Mouse (Mus musculus) forebrain, embryonic 10.5 days (tissue): ENCODE results near the gene Grik2. TPM values are rescaled to one million over a fixed set of nuclear protein-coding genes. Genes with fewer than 3 reads are reported as not detected.

Source experiments
- DNase-seq: peaks from one replicate; pipeline ENCODE4 v3.0.0-alpha.2; 2017; ENCODE audit warnings: low spot score; ENCODE audit errors: extremely low spot score
- H3K27ac ChIP-seq: fragments of 300-500 bp; sonication (generic); 2 replicates; pipeline ENCODE4 v1.5.1; 2016; ENCODE audit warnings: mild to moderate bottlenecking
- H3K27me3 ChIP-seq: fragments of 300-500 bp; sonication (generic); 2 replicates; pipeline ENCODE4 v1.6.1; 2016; ENCODE audit warnings: mild to moderate bottlenecking; ENCODE audit not compliant: poor library complexity, severe bottlenecking
- H3K36me3 ChIP-seq: fragments of 300-500 bp; sonication (generic); replicated peaks from 2 replicates; pipeline ENCODE4 v1.6.1; 2016; ENCODE audit warnings: mild to moderate bottlenecking, moderate library complexity
- H3K4me1 ChIP-seq: fragments of 300-500 bp; sonication (generic); 2 replicates; pipeline ENCODE4 v1.6.1; 2016
- H3K4me3 ChIP-seq: fragments of 300-500 bp; sonication (generic); 2 replicates; pipeline ENCODE4 v1.5.1; 2016; ENCODE audit warnings: mild to moderate bottlenecking, moderate library complexity
- H3K9me3 ChIP-seq: fragments of 300-500 bp; sonication (generic); 2 replicates; pipeline ENCODE4 v1.6.1; 2016; ENCODE audit warnings: mild to moderate bottlenecking, moderate library complexity
- WGBS: fragments of 180-500 bp; shearing (Covaris S2); methylation state at CpG from one replicate; pipeline ENCODE4 v1.1.7; 2016; 5-methylcytosine and 5-hydroxymethylcytosine counted together
- polyA plus RNA-seq: library from polyadenylated mRNA; unstranded; fragments of >200 nt; fragmentation: Nextera tagmentation; extraction: Ambion mirVana; gene quantifications from 2 replicates; pipeline ENCODE4 v1.2.1, GENCODE M21; 2016

Gene Grik2
- polyA plus RNA-seq, 1 experiment from 2014 or later = 7.8 TPM

- Histone ChIP-seq H3K4me1 (peaks cover 58% of the 10 kb centered on the region), H3K27me3 (no peaks in the 10 kb centered on the region), H3K9me3 (no peaks in the 10 kb centered on the region), H3K27ac (0 out of 2 replicates have a peak overlapping the region, but pooled peaks have one; percentile 35), H3K4me3 (no peak overlapping the region), H3K36me3 (no peaks in the 10 kb centered on the region)
- 60% methylated on average over 2 of the region's 2 CpGs for WGBS
- DNase-seq = no peak
Measured at GRCm38 (mm10) chr10:49780430-49780829, 8.1 kb downstream of the Grik2 start.

GRCm38 (mm10) chr10:49768897-49769296 is 19.7 kb downstream of the Grik2 start:
- no peaks in the 10 kb centered on the region for H3K36me3 ChIP-seq
- H3K4me1 ChIP-seq = no peaks in the 10 kb centered on the region
- DNase-seq = no peak
- H3K27ac ChIP-seq = no peak overlapping the region
- H3K9me3 ChIP-seq = no peaks in the 10 kb centered on the region
- H3K4me3 ChIP-seq = no peak overlapping the region
- no peaks in the 10 kb centered on the region for H3K27me3 ChIP-seq

- no peak overlapping the region for H3K27ac ChIP-seq
- H3K27me3 ChIP-seq = no peaks in the 10 kb centered on the region
- H3K4me3 ChIP-seq = no peak overlapping the region
- H3K9me3 ChIP-seq = no peaks in the 10 kb centered on the region
- no peak for DNase-seq
- WGBS = 85% methylated on average over 2 of the region's 2 CpGs
- H3K36me3 ChIP-seq = no peaks in the 10 kb centered on the region
- H3K4me1 ChIP-seq = no peaks in the 10 kb centered on the region
Measured at GRCm38 (mm10) chr10:49767556-49767955, 21.0 kb downstream of the Grik2 start.

- Histone ChIP-seq H3K4me3 (no peak overlapping the region), H3K36me3 (no peaks in the 10 kb centered on the region), H3K4me1 (no peaks in the 10 kb centered on the region), H3K27ac (no peak overlapping the region), H3K27me3 (no peaks in the 10 kb centered on the region), H3K9me3 (no peaks in the 10 kb centered on the region)
- 91% methylated on average over 2 of the region's 2 CpGs for WGBS
- DNase-seq = no peak
Measured at GRCm38 (mm10) chr10:49762607-49763006, 26.0 kb downstream of the Grik2 start.

GRCm38 (mm10) chr10:49751769-49752168 is 36.8 kb downstream of the Grik2 start:
- H3K27me3 ChIP-seq = no peaks in the 10 kb centered on the region
- WGBS = 68% methylated on average over 2 of the region's 2 CpGs
- DNase-seq = no peak
- no peaks in the 10 kb centered on the region for H3K36me3 ChIP-seq
- no peak overlapping the region for H3K4me3 ChIP-seq
- H3K4me1 ChIP-seq = no peaks in the 10 kb centered on the region
- no peaks in the 10 kb centered on the region for H3K9me3 ChIP-seq
- H3K27ac ChIP-seq = no peak overlapping the region

- Histone ChIP-seq H3K4me3 (no peak overlapping the region), H3K9me3 (no peaks in the 10 kb centered on the region), H3K4me1 (no peaks in the 10 kb centered on the region), H3K27ac (no peak overlapping the region), H3K27me3 (no peaks in the 10 kb centered on the region), H3K36me3 (no peaks in the 10 kb centered on the region)
- 90% methylated on average over 2 of the region's 2 CpGs for WGBS
- no peak for DNase-seq
Measured at GRCm38 (mm10) chr10:49731841-49732240, 56.7 kb downstream of the Grik2 start.

GRCm38 (mm10) chr10:49723706-49724105 is 64.9 kb downstream of the Grik2 start:
- 92% methylated on average over 2 of the region's 2 CpGs for WGBS
- Histone ChIP-seq H3K27ac (no peak overlapping the region), H3K4me1 (no peaks in the 10 kb centered on the region)

GRCm38 (mm10) chr10:49716856-49717255 is 71.7 kb downstream of the Grik2 start:
- H3K4me3 ChIP-seq = no peak overlapping the region
- no peaks in the 10 kb centered on the region for H3K9me3 ChIP-seq
- H3K27ac ChIP-seq = no peak overlapping the region
- no peaks in the 10 kb centered on the region for H3K4me1 ChIP-seq
- WGBS = 81% methylated on average over 5 of the region's 5 CpGs
- DNase-seq = no peak
- H3K27me3 ChIP-seq = no peaks in the 10 kb centered on the region
- no peaks in the 10 kb centered on the region for H3K36me3 ChIP-seq

More at GRCm38 (mm10) chr10:49723706-49724105, 64.9 kb downstream of the Grik2 start:
- Histone ChIP-seq H3K4me3 (no peak overlapping the region), H3K36me3 (no peaks in the 10 kb centered on the region), H3K27me3 (no peaks in the 10 kb centered on the region), H3K9me3 (no peaks in the 10 kb centered on the region)
- no peak for DNase-seq

- H3K4me1 ChIP-seq = no peaks in the 10 kb centered on the region
- H3K27ac ChIP-seq = no peak overlapping the region
- H3K36me3 ChIP-seq = no peaks in the 10 kb centered on the region
- H3K9me3 ChIP-seq = no peaks in the 10 kb centered on the region
- WGBS = 90% methylated on average over 3 of the region's 3 CpGs
- H3K4me3 ChIP-seq = no peak overlapping the region
- no peaks in the 10 kb centered on the region for H3K27me3 ChIP-seq
- DNase-seq = no peak
Measured at GRCm38 (mm10) chr10:49709748-49710147, 78.8 kb downstream of the Grik2 start.

- Histone ChIP-seq H3K27me3 (no peaks in the 10 kb centered on the region), H3K36me3 (no peaks in the 10 kb centered on the region), H3K4me1 (no peaks in the 10 kb centered on the region), H3K27ac (no peak overlapping the region), H3K4me3 (no peak overlapping the region), H3K9me3 (no peaks in the 10 kb centered on the region)
- WGBS = 94% methylated on average over 8 of the region's 8 CpGs
- no peak for DNase-seq
Measured at GRCm38 (mm10) chr10:49704446-49704845, 84.1 kb downstream of the Grik2 start.

- Histone ChIP-seq H3K27me3 (no peaks in the 10 kb centered on the region), H3K9me3 (no peaks in the 10 kb centered on the region), H3K27ac (no peak overlapping the region), H3K4me3 (no peak overlapping the region), H3K4me1 (no peaks in the 10 kb centered on the region), H3K36me3 (no peaks in the 10 kb centered on the region)
- WGBS = 87% methylated on average over 1 of the region's 1 CpGs
- DNase-seq = no peak
Measured at GRCm38 (mm10) chr10:49652320-49652719, 136.2 kb downstream of the Grik2 start.

- no peaks in the 10 kb centered on the region for H3K36me3 ChIP-seq
- WGBS = 94% methylated on average over 2 of the region's 2 CpGs
- no peak overlapping the region for H3K27ac ChIP-seq
- DNase-seq = no peak
- H3K4me3 ChIP-seq = no peak overlapping the region
- H3K9me3 ChIP-seq = no peaks in the 10 kb centered on the region
- no peaks in the 10 kb centered on the region for H3K4me1 ChIP-seq
- no peaks in the 10 kb centered on the region for H3K27me3 ChIP-seq
Measured at GRCm38 (mm10) chr10:49647116-49647515, 141.4 kb downstream of the Grik2 start.

GRCm38 (mm10) chr10:49639901-49640300 is 148.7 kb downstream of the Grik2 start:
- H3K9me3 ChIP-seq = no peaks in the 10 kb centered on the region
- H3K4me1 ChIP-seq = no peaks in the 10 kb centered on the region
- H3K27ac ChIP-seq = no peak overlapping the region
- no peaks in the 10 kb centered on the region for H3K27me3 ChIP-seq
- H3K4me3 ChIP-seq = no peak overlapping the region
- WGBS = 89% methylated on average over 2 of the region's 2 CpGs
- H3K36me3 ChIP-seq = no peaks in the 10 kb centered on the region
- no peak for DNase-seq

- no peaks in the 10 kb centered on the region for H3K36me3 ChIP-seq
- DNase-seq = no peak
- WGBS = 87% methylated on average over 3 of the region's 3 CpGs
- no peak overlapping the region for H3K27ac ChIP-seq
- no peaks in the 10 kb centered on the region for H3K27me3 ChIP-seq
- no peaks in the 10 kb centered on the region for H3K9me3 ChIP-seq
- H3K4me3 ChIP-seq = no peak overlapping the region
- no peaks in the 10 kb centered on the region for H3K4me1 ChIP-seq
Measured at GRCm38 (mm10) chr10:49623951-49624350, 164.6 kb downstream of the Grik2 start.
